Comparison of ENCODE assay signal across 14 mouse cellular contexts in genomic region chr19:22800471-22800870, GRCm38 (mm10).
DNase-seq lines count a peak whose midpoint lies in the region; ATAC-seq and TF ChIP-seq lines count a peak whose summit lies in the region.
"Had no signal": no experiment of that assay in that cellular context is flagged by ENCODE, and none has a peak within 500 bp of the region (broad histone marks: within the 10 kb centered on the region; RNA-seq: fewer than 3 reads in every experiment).

No protein-coding gene starts in this region.

- DNase-seq in kidney, postnatal 36 days = no peak
- DNase-seq in midbrain, postnatal 0 days (ENCODE audit: low spot score) = peak; percentile 23
- DNase-seq in cerebellum, postnatal 10 days = peak; percentile 68 to 74
- DNase-seq in right cerebral cortex, postnatal 14 days = peak; percentile 12
- DNase-seq in gastrocnemius, postnatal 10 days = no peak
- DNase-seq in gastrocnemius, adult 2 months = no peak
- DNase-seq: embryo, embryonic 11 days; kidney, postnatal 25 days; lung, adult 2 months; thymus, postnatal 36 days had no signal

- no peak overlapping the region for H3K4me3 ChIP-seq in kidney, embryonic 14.5 days (ENCODE audit: low read length)
- no peak overlapping the region for H3K4me3 ChIP-seq in midbrain, postnatal 0 days (ENCODE audit: low read depth, low read length)
- no peak overlapping the region for H3K4me3 ChIP-seq in midbrain, embryonic 13.5 days (replicated peaks)
- H3K4me3 ChIP-seq in gastrocnemius, adult 2 months = no peak overlapping the region
- H3K4me3 ChIP-seq: hindbrain, embryonic 13.5 days; neural tube, embryonic 15.5 days had no signal

- no peak overlapping the region for H3K27ac ChIP-seq in kidney, embryonic 14.5 days (ENCODE audit: low read depth, low read length)
- no peak overlapping the region for H3K27ac ChIP-seq in midbrain, postnatal 0 days (ENCODE audit: low read depth, low read length)
- H3K27ac ChIP-seq in midbrain, embryonic 13.5 days = no peak overlapping the region
- H3K27ac ChIP-seq in gastrocnemius, adult 2 months = no peak overlapping the region
- H3K27ac ChIP-seq: hindbrain, embryonic 13.5 days; neural tube, embryonic 15.5 days had no signal

- 13% methylated on average over 5 of the region's 5 CpGs for WGBS in kidney, embryonic 14.5 days
- 35% methylated on average over 5 of the region's 5 CpGs for WGBS in midbrain, postnatal 0 days
- 48% methylated on average over 5 of the region's 5 CpGs for whole genome bisulfite sequencing in midbrain, embryonic 13.5 days

- peak; percentile 91; the same call in 1 of the 2 replicates for ATAC-seq in kidney, embryonic 14.5 days (ENCODE audit: low FRiP score, low TSS enrichment)
- no peak for ATAC-seq in midbrain, postnatal 0 days (ENCODE audit: low FRiP score)
- ATAC-seq in midbrain, embryonic 13.5 days = no peak

- H3K4me1 ChIP-seq in kidney, embryonic 14.5 days (ENCODE audit: control insufficient read depth, insufficient read depth, low read length) = no peaks in the 10 kb centered on the region
- H3K4me1 ChIP-seq in midbrain, postnatal 0 days (ENCODE audit: insufficient read depth, low read length) = no peaks in the 10 kb centered on the region
- H3K4me1 ChIP-seq in midbrain, embryonic 13.5 days (replicated peaks) = no peaks in the 10 kb centered on the region
- H3K4me1 ChIP-seq: hindbrain, embryonic 13.5 days; neural tube, embryonic 15.5 days had no signal

- no peak overlapping the region for H3K9ac ChIP-seq in kidney, embryonic 14.5 days (ENCODE audit: low read depth, low read length)
- H3K9ac ChIP-seq in midbrain, postnatal 0 days (replicated peaks; ENCODE audit: low read length, poor library complexity, severe bottlenecking) = no peak overlapping the region
- no peak overlapping the region for H3K9ac ChIP-seq in midbrain, embryonic 13.5 days (replicated peaks)
- H3K9ac ChIP-seq: hindbrain, embryonic 13.5 days; neural tube, embryonic 15.5 days had no signal

- no peaks in the 10 kb centered on the region for H3K36me3 ChIP-seq in kidney, embryonic 14.5 days (ENCODE audit: control insufficient read depth, insufficient read depth, low read length)
- H3K36me3 ChIP-seq in midbrain, postnatal 0 days (ENCODE audit: insufficient read depth, low read length) = no peaks in the 10 kb centered on the region
- no peaks in the 10 kb centered on the region for H3K36me3 ChIP-seq in midbrain, embryonic 13.5 days
- H3K36me3 ChIP-seq: hindbrain, embryonic 13.5 days; neural tube, embryonic 15.5 days had no signal

- no peaks in the 10 kb centered on the region for H3K9me3 ChIP-seq in kidney, embryonic 14.5 days (ENCODE audit: control insufficient read depth, low read length)
- no peaks in the 10 kb centered on the region for H3K9me3 ChIP-seq in midbrain, postnatal 0 days (ENCODE audit: low read length)
- no peaks in the 10 kb centered on the region for H3K9me3 ChIP-seq in midbrain, embryonic 13.5 days
- H3K9me3 ChIP-seq: hindbrain, embryonic 13.5 days; neural tube, embryonic 15.5 days had no signal

- intact Hi-C loops in gastrocnemius, adult 2 months (cut with DNase I) = no loop called here

- no peaks in the 10 kb centered on the region for H3K27me3 ChIP-seq in kidney, embryonic 14.5 days (ENCODE audit: control insufficient read depth, insufficient read depth, low read length)
- H3K27me3 ChIP-seq in midbrain, postnatal 0 days (ENCODE audit: insufficient read depth, low read length) = no peaks in the 10 kb centered on the region
- no peaks in the 10 kb centered on the region for H3K27me3 ChIP-seq in midbrain, embryonic 13.5 days
- H3K27me3 ChIP-seq: hindbrain, embryonic 13.5 days; neural tube, embryonic 15.5 days had no signal

- no peak overlapping the region for H3K4me2 ChIP-seq in kidney, embryonic 14.5 days (replicated peaks; ENCODE audit: low read depth, low read length)
- H3K4me2 ChIP-seq in midbrain, postnatal 0 days (ENCODE audit: low read depth, low read length, poor library complexity, severe bottlenecking) = no peak overlapping the region
- H3K4me2 ChIP-seq in midbrain, embryonic 13.5 days (replicated peaks) = no peak overlapping the region
- H3K4me2 ChIP-seq: hindbrain, embryonic 13.5 days; neural tube, embryonic 15.5 days had no signal

- no peak for TF ChIP-seq CTCF in midbrain, postnatal 0 days (IDR thresholded peaks at IDR 0.05)
- no peak for TF ChIP-seq CTCF in gastrocnemius, adult 2 months (IDR thresholded peaks at IDR 0.05)

Comparison
In these comparisons a context has a peak if more than half of its experiments do, and no peak if none do; other contexts are left out.
1. DNase-seq: peak in midbrain, postnatal 0 days (single experiment), cerebellum, postnatal 10 days (2 of 2) and right cerebral cortex, postnatal 14 days (single experiment); none in kidney, postnatal 36 days (0 of 2), gastrocnemius, postnatal 10 days (single experiment) and gastrocnemius, adult 2 months (single experiment).